Mouse (Mus musculus) adrenal gland, adult 2 months (tissue): ENCODE measurements around the gene Arl4c. TPM values are rescaled to one million over a fixed set of nuclear protein-coding genes. Genes with fewer than 3 reads are reported as not detected.

Source experiments
- DNase-seq: peaks from one replicate; pipeline ENCODE4 v3.0.0; 2021
- polyA plus RNA-seq: library from polyadenylated mRNA; depleted of rRNA; stranded (reverse); fragments of >200 nt; gene quantifications from 2 replicates; pipeline ENCODE4 v1.2.3, GENCODE M21; 2012
- total RNA-seq, 2 experiments: library from RNA; stranded (reverse); gene quantifications; 2 replicates each; pipeline ENCODE4 v1.2.3; 2021

Gene Arl4c
- total and polyA plus RNA-seq, 3 experiments, result 7.3 to 14.8 (median 12.3) TPM

DNA sequence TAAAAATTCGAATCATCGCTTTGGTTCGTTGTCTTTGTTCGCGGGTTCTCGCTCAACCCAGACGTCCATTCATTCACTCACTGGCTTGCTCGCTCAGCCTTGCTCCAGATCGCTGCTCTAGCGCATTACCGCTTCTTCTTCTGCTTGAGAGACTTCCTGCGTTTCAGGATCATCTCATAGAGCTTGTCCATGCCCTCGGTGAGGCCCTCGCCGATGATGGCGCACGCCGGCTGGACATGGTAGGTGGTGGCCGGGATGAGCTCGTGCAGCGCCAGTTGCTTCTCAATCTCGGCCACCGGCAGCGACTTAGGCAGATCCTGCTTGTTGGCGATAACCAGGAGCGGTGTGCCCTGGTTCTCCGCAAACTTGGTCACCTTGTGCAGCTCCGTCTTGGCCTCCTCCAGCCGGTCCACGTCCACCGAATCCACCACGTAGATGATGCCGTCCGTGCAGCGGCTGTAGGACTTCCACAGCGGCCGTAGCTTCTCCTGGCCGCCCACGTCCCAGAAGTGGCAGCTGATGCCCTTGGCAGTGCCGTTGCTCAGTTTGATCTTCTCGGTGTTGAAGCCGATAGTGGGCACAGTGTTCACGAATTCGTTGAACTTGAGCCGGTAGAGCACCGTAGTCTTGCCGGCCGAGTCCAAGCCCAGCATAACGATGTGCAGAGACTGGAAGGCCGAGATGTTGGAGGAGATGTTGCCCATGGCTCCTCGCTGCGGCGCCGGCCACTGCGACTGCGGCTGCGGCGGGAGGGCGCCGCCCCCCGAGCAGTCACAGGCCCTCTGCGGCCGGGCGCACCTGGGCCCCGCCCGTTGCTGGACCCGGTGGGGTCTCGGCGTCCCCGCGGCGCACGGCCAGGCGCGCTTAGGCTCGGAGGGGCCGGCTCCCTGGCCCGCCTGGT lies 810 bp downstream of the Arl4c start:
- peak; percentile 70 for DNase-seq

- peak; percentile 43 for DNase-seq
These were observed 1.9 kb downstream of the Arl4c start for GRCm38 (mm10) chr1:88699856-88700791.

DNA sequence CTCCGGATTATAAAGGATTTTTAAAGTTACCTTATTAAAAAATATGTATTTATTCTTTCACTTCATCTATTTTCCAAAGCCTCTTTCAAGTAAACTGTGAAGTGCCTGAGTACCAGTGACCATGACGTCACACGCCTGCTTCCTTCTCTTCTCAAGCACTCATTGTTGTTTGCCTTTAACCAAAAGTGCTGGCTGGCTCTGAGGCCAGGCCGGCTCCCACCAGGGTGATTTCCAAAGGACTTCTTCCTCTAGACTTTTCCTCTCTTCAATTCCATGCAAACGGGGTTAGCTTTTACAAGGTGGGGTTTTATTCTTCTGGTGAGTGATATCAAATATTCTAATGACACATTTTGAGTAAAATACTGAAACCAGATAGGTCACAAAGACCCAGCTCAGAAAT lies 2.6 kb downstream of the Arl4c start:
- peak; percentile 35 for DNase-seq

GRCm38 (mm10) chr1:88698926-88699325 lies 3.1 kb downstream of the Arl4c start:
- no peak for DNase-seq

GRCm38 (mm10) chr1:88698131-88698530 lies 3.9 kb downstream of the Arl4c start:
- no peak for DNase-seq

DNA sequence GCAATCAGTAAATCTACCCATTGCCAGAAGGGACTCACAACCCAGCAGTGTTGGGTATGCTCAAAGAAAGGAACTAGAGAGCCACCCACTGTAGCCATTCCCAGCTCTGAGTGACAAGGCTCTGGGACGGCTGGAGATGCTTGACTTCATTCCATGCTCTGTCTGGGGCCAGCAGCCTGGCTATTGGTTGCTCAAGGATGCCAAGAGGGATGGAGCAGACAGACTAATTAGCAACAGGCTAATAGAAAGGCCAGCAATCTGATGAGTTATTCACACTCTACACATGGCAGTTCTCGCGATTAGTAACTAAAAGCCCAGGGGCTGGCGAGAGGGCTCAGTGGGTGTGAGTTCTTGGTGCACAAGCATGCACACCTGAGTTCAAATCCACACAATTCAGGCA lies 5.6 kb downstream of the Arl4c start:
- DNase-seq, result no peak

DNA sequence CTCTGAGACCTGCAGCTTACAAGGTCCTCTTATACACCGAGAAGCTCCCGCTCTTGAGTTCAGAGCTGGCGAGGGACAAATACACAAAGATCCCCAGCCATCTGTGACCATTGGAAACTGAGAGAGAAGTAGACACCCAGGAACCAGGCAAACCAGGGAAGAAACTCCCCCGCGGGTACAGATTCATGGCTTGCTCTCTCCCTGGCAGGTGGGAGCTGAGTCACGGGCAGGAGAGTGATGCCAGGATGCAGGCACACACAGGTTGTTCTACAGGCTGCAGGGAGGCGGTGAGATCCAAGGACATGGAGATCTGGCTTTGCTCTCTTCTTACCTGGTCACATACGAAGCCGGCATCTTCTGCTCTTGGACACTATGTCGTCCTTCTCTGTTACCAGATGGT lies 7.7 kb downstream of the Arl4c start:
- DNase-seq, result no peak

DNA sequence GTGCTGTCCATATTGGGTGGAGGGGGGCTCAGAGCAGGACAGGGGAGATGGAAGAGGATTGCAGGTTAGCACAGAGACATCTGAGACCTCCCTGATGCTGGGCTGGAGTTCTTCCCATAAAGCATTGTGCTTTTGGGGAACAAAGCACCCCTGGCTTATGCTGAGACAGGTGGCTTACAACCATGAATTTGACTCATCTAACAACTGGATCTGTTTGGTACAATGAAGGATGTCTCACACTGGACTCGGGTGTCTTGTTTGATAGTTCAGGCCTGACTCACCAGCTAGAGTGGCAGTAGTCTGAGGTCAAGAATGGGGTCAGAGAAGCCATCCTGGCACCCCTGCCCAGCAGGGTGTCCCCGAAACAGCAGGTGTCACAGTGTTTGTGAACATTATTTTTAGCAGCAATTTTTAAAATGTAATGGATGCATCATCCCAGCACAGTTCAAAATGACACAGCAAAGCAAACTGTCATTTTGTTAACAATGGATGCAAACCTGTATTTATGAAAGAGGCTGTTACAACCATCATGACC lies 9.7 kb downstream of the Arl4c start:
- peak; percentile 31 for DNase-seq

DNA sequence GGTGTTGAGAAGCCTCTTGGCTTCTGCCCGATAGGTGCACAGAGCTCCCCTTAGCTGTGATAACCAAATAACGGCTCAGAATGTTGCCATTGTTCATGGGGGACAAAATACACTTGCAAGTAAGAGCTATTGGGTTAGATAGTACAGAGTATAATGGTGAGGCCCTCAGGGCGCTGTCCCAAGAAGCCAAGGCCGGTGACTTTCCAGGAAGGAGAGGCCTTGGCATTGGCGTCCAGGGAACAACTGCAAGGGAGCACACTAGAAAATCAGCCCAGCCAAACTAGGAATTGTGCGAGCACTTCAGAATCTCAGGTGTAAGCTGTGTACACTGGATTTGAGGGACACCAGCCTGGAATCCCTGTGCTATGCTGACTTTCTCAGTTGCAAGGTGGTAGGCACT lies 11.4 kb downstream of the Arl4c start:
- peak; percentile 73 for DNase-seq

- DNase-seq, result no peak
These were observed 17.3 kb downstream of the Arl4c start for GRCm38 (mm10) chr1:88684765-88685164.

- DNase-seq, result no peak
These were observed 20.4 kb downstream of the Arl4c start for GRCm38 (mm10) chr1:88681596-88681995.

DNA sequence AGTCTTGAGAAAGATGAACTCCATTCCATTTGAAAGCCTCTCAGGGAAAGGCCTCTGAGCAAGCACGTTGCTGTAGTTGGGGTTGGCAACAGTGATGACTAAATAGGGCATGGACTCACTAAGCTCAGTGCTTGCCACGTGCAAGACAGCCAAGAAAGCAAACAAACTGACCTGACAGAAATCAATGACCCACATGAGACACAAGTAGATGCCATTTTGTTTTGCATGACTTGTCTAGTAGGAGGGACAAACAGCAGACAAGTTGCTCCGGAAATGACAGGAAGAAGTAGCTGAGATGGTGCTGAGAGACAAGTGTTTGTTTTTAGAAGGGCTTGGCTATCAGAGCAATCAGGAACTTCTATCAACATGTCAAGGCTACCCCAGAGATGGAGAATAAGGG lies 21.2 kb downstream of the Arl4c start:
- no peak for DNase-seq

DNA sequence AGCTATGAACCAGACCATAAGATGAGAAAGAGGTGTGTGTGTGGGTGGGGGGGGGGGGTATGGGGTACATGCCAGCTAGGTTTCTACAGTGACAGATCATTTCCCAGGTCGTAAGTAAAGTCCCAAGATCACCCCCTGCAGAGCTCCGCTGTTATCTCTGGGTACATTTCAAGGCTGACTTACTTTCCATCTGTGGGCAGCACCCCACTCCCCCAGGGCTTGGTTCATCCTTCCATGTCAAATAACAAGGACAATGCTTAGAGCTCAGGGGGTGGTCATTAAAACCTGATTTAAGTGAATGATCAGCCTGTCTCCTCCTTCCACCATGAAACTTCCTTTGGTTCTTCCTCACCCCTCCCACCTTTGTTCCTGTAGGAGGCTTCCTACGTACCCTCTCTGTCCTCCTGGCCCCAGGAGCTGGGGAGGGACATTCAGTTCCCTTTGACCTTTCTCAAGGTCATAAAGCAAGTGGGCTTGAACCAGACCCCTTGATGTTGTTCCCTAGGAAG lies 23.7 kb downstream of the Arl4c start:
- no peak for DNase-seq

GRCm38 (mm10) chr1:88670807-88671206 lies 31.2 kb downstream of the Arl4c start:
- DNase-seq, result no peak

- DNase-seq, result no peak
These were observed 32.9 kb downstream of the Arl4c start for GRCm38 (mm10) chr1:88668846-88669810.

DNA sequence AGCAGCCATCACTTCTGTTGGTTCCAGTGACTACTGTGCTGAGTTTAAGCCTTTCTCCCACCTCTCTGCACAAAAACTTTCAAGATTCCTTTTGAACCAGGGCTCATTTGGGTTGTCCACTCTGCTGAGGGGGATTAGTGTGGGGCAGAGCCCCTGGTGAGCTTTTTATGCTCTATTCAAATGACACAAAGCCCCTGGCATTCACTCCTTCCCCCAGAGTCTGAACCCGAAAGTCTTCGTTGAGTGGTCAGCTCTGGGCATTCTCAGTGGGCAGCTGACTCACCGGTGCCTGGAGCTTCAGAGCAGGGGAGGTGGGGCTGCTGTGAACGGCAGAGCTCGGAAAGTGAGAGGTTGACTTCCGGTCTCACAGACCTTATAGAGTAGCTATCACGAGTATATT lies 33.7 kb downstream of the Arl4c start:
- no peak for DNase-seq

DNA sequence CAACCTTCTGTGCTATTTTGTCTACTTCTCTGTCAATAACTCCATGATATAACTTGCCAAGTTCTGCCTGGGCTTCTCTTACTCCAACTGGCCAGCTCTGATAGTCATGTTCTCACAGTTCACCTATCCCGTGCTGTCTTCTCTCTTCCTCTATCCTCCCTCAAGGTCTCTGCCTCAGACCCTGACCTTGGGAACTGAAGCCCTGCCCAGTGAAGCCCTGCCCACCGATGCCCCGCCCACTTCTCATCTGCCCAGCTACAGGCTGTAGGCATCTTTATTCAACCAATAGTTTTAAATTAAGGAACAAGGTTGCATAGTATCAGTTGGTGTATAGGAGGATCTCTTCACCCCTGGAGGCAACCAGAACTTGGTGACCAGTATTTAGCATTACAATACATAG lies 37.4 kb downstream of the Arl4c start:
- DNase-seq, result no peak

- DNase-seq, result no peak
These were observed 39.3 kb downstream of the Arl4c start for GRCm38 (mm10) chr1:88662736-88663135.

DNA sequence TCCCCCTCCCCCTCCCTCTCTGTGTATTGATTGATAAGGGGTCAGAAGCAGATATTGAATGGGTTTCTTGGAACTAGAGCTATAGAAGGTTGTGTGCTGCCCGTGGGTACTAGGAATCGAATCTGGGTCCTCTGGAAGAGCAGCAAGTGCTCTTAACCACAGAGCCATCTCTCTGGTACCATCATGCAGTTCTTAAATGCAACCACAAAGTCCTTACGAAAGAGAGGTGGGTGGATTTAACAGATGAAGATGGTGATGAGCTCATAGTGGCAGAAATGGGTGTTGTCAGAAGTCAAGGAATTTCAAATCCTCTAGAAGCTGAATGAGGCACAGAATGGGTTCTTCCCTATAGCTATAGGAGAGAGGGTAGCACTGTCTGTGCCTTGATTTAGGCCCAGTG lies 40.8 kb downstream of the Arl4c start:
- no peak for DNase-seq

- DNase-seq, result peak; percentile 11
These were observed 43.6 kb downstream of the Arl4c start for GRCm38 (mm10) chr1:88658290-88658857.

- no peak for DNase-seq
These were observed 45.9 kb downstream of the Arl4c start for GRCm38 (mm10) chr1:88656096-88656480.
